Comparison of ENCODE assay signal across 8 mouse cellular contexts in the genomic region with DNA sequence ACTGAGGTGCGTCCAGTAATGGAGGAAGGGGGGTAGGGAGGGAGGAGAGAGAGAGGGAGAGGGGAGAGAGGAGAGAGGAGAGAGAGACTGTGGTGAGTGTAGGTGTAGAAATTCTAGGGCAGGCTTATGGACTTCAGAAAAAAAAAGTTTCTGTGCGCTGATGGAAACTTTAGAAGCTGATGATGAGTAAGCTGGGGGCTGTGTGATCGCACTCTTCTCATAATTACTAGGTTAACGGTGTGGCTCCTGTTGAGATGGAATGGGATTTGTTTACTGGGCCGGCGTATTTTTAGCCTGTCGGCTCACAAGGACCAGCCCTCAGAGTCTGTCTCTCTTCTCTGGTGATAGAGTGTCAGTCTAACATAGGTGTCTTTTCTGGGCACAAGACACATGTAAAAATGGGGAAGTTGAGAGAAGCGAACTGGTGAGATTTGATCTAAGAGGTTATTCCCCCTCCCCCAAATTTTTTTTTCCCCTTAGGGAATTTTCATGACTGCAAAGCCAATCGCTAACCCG. TPM values are rescaled to one million over a fixed set of nuclear protein-coding genes. Genes with fewer than 3 reads are reported as not detected.
DNase-seq lines count a peak whose midpoint lies in the region; ATAC-seq lines count a peak whose summit lies in the region.

No protein-coding gene starts in this region.

- H3K9me3 ChIP-seq in embryonic facial prominence, embryonic 13.5 days = no peaks in the 10 kb centered on the region
- no peaks in the 10 kb centered on the region for H3K9me3 ChIP-seq in hindbrain, embryonic 15.5 days
- no peaks in the 10 kb centered on the region for H3K9me3 ChIP-seq in midbrain, embryonic 13.5 days

- no peaks in the 10 kb centered on the region for H3K27me3 ChIP-seq in embryonic facial prominence, embryonic 13.5 days
- H3K27me3 ChIP-seq in hindbrain, embryonic 15.5 days = no peaks in the 10 kb centered on the region
- H3K27me3 ChIP-seq in midbrain, embryonic 13.5 days = no peaks in the 10 kb centered on the region; the same call in 1 of the 2 replicates

- H3K4me2 ChIP-seq in embryonic facial prominence, embryonic 13.5 days = peak overlapping the region; percentile 74
- H3K4me2 ChIP-seq in hindbrain, embryonic 15.5 days = peak overlapping the region; percentile 77
- peak overlapping the region; percentile 87 for H3K4me2 ChIP-seq in midbrain, embryonic 13.5 days (replicated peaks)

- ATAC-seq in embryonic facial prominence, embryonic 13.5 days (ENCODE audit: insufficient number of reproducible peaks, insufficient read depth, low FRiP score, low TSS enrichment, low read depth) = no peak
- ATAC-seq in hindbrain, embryonic 15.5 days (ENCODE audit: low FRiP score, low read depth) = 0 out of 2 replicates have a peak, but pooled peaks have one; percentile 20
- no peak for ATAC-seq in midbrain, embryonic 13.5 days

- peak overlapping the region; percentile 93 for H3K9ac ChIP-seq in embryonic facial prominence, embryonic 13.5 days
- H3K9ac ChIP-seq in hindbrain, embryonic 15.5 days = peak overlapping the region; percentile 61
- peak overlapping the region; percentile 90 for H3K9ac ChIP-seq in midbrain, embryonic 13.5 days (replicated peaks)

- H3K27ac ChIP-seq in embryonic facial prominence, embryonic 13.5 days = peak overlapping the region; percentile 90; the same call in 1 of the 2 replicates
- 0 out of 2 replicates have a peak overlapping the region, but pooled peaks have one; percentile 58 for H3K27ac ChIP-seq in hindbrain, embryonic 15.5 days (replicated peaks)
- no peak overlapping the region for H3K27ac ChIP-seq in midbrain, embryonic 13.5 days

- peaks cover 14% of the 10 kb centered on the region for H3K4me1 ChIP-seq in embryonic facial prominence, embryonic 13.5 days
- peaks cover 26% of the 10 kb centered on the region for H3K4me1 ChIP-seq in hindbrain, embryonic 15.5 days (replicated peaks)
- H3K4me1 ChIP-seq in midbrain, embryonic 13.5 days (replicated peaks) = peaks cover 36% of the 10 kb centered on the region

- intact Hi-C loops in left cerebral cortex, postnatal 25 days (cut with DNase I) = loop anchor here (2.0 to 5.0 kb wide), 2 partner anchors 42 to 68 kb away; a partner anchor contains a TSS

- no peaks in the 10 kb centered on the region for H3K36me3 ChIP-seq in embryonic facial prominence, embryonic 13.5 days
- H3K36me3 ChIP-seq in hindbrain, embryonic 15.5 days = no peaks in the 10 kb centered on the region
- no peaks in the 10 kb centered on the region for H3K36me3 ChIP-seq in midbrain, embryonic 13.5 days

- WGBS in embryonic facial prominence, embryonic 13.5 days = 5% methylated on average over 10 of the region's 10 CpGs
- 12% methylated on average over 10 of the region's 10 CpGs for WGBS in hindbrain, embryonic 15.5 days
- 11% methylated on average over 10 of the region's 10 CpGs for WGBS in midbrain, embryonic 13.5 days

- H3K4me3 ChIP-seq in embryonic facial prominence, embryonic 13.5 days = peak overlapping the region; percentile 87
- H3K4me3 ChIP-seq in hindbrain, embryonic 15.5 days = peak overlapping the region; percentile 64
- H3K4me3 ChIP-seq in midbrain, embryonic 13.5 days (replicated peaks) = peak overlapping the region; percentile 85

- DNase-seq in cerebellum, postnatal 25 days = peak; percentile 17 to 19
- DNase-seq in cerebellum, adult 11 months = no peak
- DNase-seq in B cell, adult 2 months = peak; percentile 64
- DNase-seq in right cerebral cortex, postnatal 10 days (ENCODE audit: low spot score in 2 of 2) = no peak
- no peak for DNase-seq in left cerebral cortex, postnatal 25 days (ENCODE audit: low spot score in 2 of 2)

RNA-seq across cellular contexts. Expression of a gene that starts 1.0 kb away (rescaled TPM):
- polyA plus RNA-seq in embryonic facial prominence, embryonic 13.5 days (2015; fragmentation: Nextera tagmentation; extraction: Ambion mirVana) = 20.8 and 23.8 TPM in 2 replicates
- polyA plus RNA-seq in hindbrain, embryonic 15.5 days (2015; fragmentation: Nextera tagmentation; extraction: Ambion mirVana) = 8.6 and 9.6 TPM in 2 replicates
- polyA plus RNA-seq in midbrain, embryonic 13.5 days (2015; fragmentation: Nextera tagmentation; extraction: Ambion mirVana) = 10.2 and 11.4 TPM in 2 replicates
- 10 to 100 TPM; 24.6 to 27.7 TPM for total RNA-seq in left cerebral cortex, postnatal 25 days (2021)

RNA-seq across cellular contexts. Expression of a gene that starts 47.0 kb away (rescaled TPM):
- polyA plus RNA-seq in embryonic facial prominence, embryonic 13.5 days (2015; fragmentation: Nextera tagmentation; extraction: Ambion mirVana) = 41.1 and 55.4 TPM in 2 replicates
- 56.1 and 63.2 TPM in 2 replicates for polyA plus RNA-seq in hindbrain, embryonic 15.5 days (2015; fragmentation: Nextera tagmentation; extraction: Ambion mirVana)
- polyA plus RNA-seq in midbrain, embryonic 13.5 days (2015; fragmentation: Nextera tagmentation; extraction: Ambion mirVana) = 63.7 and 67.4 TPM in 2 replicates
- 10 to 100 TPM; 41.8 to 47.1 TPM for total RNA-seq in left cerebral cortex, postnatal 25 days (2021)

RNA-seq across cellular contexts. Expression of a gene that starts 56.5 kb away (rescaled TPM):
- polyA plus RNA-seq in embryonic facial prominence, embryonic 13.5 days (2015; fragmentation: Nextera tagmentation; extraction: Ambion mirVana) = 37.3 and 38.2 TPM in 2 replicates
- polyA plus RNA-seq in hindbrain, embryonic 15.5 days (2015; fragmentation: Nextera tagmentation; extraction: Ambion mirVana) = 10.3 and 12.2 TPM in 2 replicates
- polyA plus RNA-seq in midbrain, embryonic 13.5 days (2015; fragmentation: Nextera tagmentation; extraction: Ambion mirVana) = 9.1 and 12.2 TPM in 2 replicates
- 1 to 10 TPM; 6.4 to 6.8 TPM for total RNA-seq in left cerebral cortex, postnatal 25 days (2021)

Comparison
In these comparisons a context has a peak if more than half of its experiments do, and no peak if none do; other contexts are left out.
1. DNase-seq: peak in cerebellum, postnatal 25 days (2 of 2) and B cell, adult 2 months (2 of 2); none in cerebellum, adult 11 months (single experiment), right cerebral cortex, postnatal 10 days (0 of 2) and left cerebral cortex, postnatal 25 days (0 of 2).
2. Peak in every context shown above with its lines, with median percentiles within 50 percentile points of each other: H3K4me2 ChIP-seq, H3K4me3 ChIP-seq and H3K9ac ChIP-seq.